Mouse (Mus musculus) retina, adult 2 months (tissue): ENCODE results near the gene Sema5a.

ENCODE experiments used
- DNase-seq: peaks from one replicate; pipeline ENCODE4 v3.0.0-alpha.2; 2012; ENCODE audit warnings: low read depth, low spot score

Gene Sema5a

DNA sequence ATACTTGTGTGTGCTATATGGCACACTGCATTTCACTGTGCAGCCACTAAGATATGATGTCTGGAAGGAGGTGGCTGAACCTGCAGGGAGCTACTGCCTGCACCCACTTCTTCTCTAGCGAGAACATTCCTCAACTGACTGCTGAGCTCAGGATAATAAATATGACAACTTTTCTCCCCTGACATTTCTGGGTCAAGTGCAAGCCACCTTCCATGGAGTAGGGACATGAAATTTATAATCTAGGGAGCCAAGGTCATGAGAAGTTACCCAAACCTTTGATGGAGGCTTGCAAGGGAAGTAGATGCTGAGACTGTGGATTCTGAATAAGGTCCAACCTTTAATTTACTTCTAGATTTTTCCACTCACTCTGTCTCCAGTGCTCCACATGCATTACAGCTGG, 298.1 kb downstream of the Sema5a start:
- no peak for DNase-seq

DNA sequence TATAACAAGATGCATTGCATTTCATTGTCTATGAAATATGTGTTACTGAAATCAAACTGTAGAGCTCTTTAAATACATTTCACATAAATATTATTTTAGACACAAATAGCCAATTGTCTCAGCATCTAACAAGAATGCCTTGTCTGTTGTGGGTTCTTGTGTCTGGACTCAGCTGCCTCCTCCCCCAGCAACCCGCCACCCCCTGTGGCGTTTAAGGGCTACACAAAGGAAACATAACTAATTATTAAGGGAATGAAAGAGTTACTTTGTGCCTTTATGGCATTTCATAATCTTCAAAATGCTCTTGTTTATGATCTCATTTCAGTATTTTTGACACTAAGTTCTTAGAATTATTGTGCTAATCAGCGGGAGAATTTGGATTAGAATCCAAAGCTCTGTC, 298.6 kb downstream of the Sema5a start:
- DNase-seq: no peak

GRCm38 (mm10) chr15:32545455-32545854, 300.8 kb downstream of the Sema5a start:
- DNase-seq: no peak

- no peak for DNase-seq
Measured at GRCm38 (mm10) chr15:32546746-32547145, 302.1 kb downstream of the Sema5a start.

DNA sequence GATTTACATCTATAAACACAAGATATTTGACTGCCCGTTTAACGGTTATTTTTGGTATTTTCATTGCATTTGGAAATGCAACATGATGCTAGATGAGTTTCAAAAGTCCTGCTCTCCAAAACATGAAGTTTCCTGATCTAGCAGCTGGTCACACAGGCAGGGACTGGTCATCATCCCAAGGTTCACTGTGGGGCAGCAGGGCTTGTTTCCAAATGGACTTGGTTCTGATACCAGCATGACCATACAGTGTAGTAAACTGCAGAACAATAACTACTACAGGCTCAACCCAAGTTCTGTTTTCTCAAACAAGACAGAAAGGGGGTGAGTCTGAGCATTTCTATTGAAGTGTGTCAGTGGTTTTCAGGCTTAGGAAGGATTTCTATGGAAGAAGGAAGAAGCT, 314.3 kb downstream of the Sema5a start:
- DNase-seq: no peak

- DNase-seq: no peak
Measured at GRCm38 (mm10) chr15:32562600-32562999, 318.0 kb downstream of the Sema5a start.

GRCm38 (mm10) chr15:32568181-32568857, 323.7 kb downstream of the Sema5a start:
- DNase-seq: no peak

GRCm38 (mm10) chr15:32568858-32569387, 324.3 kb downstream of the Sema5a start:
- DNase-seq: no peak

DNA sequence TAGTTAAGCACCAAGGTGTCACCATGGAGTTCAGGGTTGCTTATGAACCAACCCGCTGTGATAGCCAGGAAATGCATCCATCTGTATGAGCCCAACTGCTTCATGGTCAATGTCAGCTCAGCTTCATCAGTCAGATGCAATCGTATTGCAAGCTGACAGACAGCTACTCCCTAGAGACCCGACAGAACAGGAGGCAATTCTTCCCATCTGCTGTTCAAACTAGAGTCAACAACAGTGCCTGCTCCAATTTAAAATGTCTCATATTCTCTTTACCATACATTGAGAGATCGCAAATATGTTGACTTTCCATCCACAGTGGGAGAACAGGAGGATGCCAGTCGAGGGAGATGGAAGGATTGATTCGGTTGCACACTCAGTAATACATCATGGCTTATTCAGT, 329.7 kb downstream of the Sema5a start:
- no peak for DNase-seq

- DNase-seq: no peak
Measured at GRCm38 (mm10) chr15:32575212-32575611, 330.6 kb downstream of the Sema5a start.

DNA sequence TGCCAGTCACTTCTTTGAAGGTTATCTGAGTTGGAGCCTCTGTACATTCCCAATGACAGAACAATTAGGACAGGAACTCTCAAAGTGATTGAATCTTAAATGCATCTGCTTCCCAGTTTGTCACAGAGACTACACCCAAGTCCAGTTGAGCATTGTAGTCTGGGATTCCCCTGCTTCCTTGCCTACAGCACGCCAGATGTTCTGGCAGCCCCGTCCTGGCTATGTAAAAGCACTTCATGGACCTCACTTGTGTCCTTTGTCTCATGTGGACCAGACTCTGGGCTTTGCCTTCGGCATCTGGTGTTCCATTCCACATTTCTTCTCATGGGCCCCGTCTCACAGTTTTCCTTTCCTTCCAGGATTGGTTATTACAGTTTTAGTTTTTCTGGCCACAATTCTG, 334.7 kb downstream of the Sema5a start:
- DNase-seq: no peak

DNA sequence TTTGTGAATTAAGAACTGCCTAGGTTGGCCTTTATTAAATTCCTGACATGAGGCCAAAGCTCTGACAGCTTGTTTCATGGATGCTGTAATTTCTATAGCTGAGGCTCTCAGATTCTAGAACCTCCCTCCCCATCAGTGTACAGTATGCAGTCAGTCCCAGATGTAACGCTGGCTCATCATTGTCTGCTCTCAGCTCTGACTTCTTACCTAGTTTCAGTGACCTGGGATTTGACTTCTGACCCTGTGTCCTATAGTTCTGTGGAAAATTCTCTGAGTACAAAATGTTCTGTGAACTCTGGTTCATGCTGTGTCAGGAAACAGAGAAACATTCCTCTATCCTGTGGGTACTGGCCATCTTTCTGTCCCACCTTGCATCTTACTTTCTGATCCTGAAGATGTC, 346.0 kb downstream of the Sema5a start:
- no peak for DNase-seq

- no peak for DNase-seq
Measured at GRCm38 (mm10) chr15:32593746-32594145, 349.1 kb downstream of the Sema5a start.

GRCm38 (mm10) chr15:32596574-32596973, 352.0 kb downstream of the Sema5a start:
- no peak for DNase-seq

DNA sequence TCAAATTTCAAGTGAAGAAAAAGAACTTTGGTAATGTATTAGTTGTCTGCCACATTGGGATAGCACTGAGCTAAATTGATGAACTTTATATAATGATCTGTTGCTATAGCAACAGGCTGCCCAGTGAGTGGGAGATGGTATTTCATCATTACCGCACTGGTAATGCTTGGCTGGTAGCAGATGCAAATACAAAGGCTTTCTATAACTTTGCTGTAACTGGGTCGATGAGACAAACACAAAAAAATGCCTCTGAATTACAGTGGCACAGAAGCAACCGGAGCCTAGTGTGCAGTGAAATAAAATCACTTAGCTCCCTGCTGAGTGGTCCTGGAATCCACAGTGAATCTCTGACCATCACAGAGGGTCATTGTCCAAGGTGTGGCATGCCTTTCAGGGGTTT, 352.6 kb downstream of the Sema5a start:
- DNase-seq: no peak

GRCm38 (mm10) chr15:32607236-32607635, 362.6 kb downstream of the Sema5a start:
- DNase-seq: no peak

DNA sequence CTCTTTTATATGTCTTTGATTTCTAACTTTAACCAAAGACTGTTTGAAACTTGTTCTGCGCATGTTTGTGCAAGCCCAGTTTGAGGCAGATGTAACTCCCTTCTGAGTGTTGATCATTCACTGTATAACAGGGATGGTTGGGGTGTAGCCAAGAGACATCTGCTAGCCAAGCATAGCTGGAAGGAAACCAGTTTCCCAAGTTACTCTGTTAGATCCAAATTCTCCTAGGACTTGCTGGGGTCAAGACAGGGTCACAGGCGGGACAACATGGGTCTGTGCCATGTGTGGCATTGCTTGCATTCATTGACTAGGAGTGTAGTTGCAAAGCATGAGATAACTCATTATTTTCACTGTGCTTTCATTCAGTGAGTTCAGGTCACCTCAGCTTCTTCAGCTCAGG, 366.2 kb downstream of the Sema5a start:
- DNase-seq: no peak

DNA sequence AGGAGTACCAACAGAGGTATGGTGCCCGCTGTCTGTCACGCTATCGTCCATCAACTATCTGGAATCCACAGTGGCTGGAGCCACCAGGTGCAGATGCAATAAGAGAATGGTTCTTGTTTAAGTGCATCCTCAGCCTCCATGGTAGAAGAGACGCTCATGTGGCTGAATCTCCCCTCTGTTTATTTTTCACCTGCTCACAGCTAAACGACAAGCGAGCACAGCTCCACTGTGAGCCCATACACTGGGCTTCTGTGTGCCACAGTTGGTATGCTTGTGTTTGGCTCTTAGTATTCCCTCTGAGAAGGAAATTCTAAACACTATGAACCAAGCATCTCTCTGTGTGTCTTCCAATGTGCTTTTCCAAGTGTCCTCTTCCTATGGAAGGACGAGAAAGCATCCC, 366.6 kb downstream of the Sema5a start:
- DNase-seq: no peak

DNA sequence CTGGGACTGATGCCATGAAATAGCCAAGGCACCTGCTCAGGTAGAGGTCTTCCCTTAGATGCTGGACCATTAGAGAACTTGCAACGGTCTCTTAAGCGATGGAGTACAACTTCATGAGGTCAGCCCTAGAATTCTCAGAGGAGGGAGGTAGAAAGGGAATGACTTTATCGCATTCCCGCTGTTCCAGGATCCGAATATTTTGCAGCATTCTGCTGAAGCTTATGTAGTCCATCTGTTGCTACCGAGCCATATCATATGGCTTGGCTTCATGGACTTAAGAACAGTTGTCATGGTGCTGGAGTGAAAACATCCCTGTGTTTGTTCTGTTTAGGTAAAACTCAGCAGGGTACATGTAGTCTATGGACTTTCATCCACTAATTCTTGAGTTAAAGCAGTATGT, 369.1 kb downstream of the Sema5a start:
- no peak for DNase-seq

DNA sequence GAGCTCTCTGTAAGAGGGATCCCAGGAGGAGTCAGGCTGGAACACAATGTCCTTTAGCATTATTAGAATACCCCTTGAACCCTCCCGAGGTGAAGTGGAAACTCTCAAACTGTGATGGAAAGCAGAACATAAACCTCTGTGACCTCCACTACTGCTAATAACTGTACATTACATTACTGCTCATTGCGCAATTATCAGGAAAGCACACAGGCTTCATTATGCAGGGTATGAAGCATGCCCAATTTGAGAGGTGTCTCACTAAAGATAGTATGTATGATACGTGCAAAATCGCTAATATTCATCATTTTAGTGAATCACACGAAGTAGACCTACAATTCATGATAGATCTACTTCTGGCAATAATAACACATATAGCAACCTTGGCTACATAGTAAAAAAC, 371.2 kb downstream of the Sema5a start:
- no peak for DNase-seq

DNA sequence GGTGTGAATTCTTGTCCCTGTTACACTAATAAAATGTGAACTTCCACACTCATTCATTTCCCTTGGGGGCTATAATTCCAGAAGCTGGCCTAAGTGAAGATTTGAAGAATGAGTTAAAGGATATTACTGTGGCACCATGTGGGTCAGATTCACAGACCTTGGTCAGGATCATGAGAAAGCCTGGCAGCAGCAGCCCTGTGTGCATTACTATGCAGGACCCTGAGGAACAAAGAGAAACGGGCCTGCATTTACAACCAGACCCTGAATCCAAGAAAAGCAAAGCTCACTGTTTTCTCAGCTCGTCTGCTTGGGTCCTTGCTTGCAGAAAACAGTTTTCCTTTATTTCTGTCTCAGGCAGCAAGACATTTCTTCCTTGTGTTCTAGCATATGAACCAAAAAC, 374.6 kb downstream of the Sema5a start:
- no peak for DNase-seq

DNA sequence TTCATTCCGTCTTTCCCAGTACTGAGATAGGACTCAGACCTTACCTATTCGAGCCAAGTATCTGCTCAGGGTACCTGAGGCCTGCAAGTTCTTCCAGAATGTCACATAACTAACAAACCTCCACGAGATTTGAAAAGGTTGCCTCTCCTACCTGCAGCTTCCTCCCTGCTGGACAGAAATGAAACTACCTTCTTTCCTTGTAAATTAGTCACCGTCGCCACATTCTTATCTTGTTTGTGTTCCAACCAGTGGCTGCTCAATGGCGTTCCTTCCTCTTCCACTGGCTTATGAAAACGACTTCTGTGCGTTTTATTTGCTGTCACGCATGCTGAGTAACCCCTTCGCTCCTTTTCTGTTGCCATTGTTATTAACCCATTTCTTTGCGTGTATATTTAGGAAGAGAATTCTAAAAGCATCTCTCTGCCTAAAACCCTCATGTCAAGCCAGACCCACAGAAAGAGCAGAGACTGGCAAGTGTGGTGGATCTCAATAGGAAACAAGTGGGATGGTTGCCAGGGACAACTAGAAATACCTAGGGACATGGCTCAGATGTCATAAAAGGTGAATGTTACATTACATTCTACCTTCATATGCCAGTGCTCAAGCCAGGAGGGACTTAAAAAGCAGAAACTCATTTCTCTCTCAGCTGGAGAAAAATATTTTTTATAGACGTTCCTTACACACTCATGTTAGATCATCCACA, 378.6 kb downstream of the Sema5a start:
- no peak for DNase-seq

DNA sequence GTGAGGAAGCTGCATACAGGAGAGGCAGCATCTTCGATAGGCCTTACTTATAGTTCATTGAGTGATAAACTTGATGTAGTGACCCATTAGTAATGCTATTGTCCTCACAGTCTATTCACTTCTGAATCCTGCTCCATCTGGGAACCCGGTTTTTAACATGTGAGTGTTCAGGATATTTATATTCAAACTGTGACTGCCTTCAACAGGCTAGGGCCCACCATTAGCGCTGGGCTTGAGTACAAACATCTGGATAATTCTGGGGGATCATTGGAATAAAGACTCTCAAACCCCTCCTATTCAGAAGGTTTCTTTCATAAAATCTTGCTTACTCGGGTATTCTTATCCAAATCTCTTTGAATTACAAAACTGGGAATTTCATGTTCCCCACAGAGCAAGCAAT, 379.5 kb downstream of the Sema5a start:
- DNase-seq: no peak
